Mouse (Mus musculus) CD4-positive helper T cell, adult 2 months (primary cell): ENCODE results near the gene March5.
"Not testable (repeated sequence)": the region's sequence is repeated elsewhere in the genome, so short reads cannot be mapped to it uniquely, and the experiment has no call there.

Experiments
- DNase-seq: peaks from one replicate; pipeline ENCODE4 v3.0.0-alpha.2; 2012; ENCODE audit warnings: low read depth, missing footprints, low spot score

Gene March5

DNA sequence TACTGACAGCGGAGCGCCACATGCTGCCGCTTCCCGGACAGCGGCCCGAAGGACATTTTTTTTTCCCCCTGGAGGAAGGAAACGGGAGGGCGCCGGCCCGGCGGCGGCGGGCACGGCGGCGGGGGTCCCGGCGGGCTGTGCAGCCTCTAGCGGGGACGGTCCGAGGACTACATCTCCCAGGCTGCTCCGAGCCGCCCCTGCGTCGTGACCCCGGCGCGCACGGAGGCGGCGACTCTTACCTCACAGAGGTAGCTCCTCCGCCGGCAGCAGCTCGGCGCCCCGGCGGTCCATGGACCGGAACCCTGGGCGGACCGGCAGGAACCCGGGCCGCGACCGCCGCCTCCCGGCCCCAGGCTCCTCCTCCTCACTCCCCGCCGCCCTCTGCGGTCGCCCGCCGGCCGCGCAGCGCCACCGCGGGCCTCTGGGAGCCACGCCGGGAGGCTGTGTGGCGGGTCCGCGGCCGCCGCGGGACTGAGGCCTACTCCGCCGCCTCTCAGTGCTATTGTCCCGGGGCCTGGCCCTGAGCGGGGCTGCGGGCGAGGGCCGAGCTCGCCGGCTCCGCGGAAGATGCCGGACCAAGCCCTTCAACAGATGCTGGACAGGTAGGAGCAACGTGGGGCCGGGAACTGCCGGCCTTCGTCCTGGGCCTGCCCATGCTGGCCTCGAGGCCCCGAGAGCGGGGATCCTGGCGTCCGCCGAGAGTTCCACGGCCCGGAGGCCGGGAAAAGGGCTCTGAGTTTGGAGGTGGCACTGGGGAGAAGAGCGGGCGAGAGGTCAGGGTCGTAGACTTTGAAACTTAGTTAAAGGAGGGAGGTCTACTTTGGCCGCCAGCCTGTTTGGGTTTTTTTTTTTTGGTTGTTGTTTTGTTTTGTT is at the start of gene March5:
Gene March5 (plus strand): TSS at position 241 of the 873 bp plus-strand sequence.
- peak; percentile 90 for DNase-seq

DNA sequence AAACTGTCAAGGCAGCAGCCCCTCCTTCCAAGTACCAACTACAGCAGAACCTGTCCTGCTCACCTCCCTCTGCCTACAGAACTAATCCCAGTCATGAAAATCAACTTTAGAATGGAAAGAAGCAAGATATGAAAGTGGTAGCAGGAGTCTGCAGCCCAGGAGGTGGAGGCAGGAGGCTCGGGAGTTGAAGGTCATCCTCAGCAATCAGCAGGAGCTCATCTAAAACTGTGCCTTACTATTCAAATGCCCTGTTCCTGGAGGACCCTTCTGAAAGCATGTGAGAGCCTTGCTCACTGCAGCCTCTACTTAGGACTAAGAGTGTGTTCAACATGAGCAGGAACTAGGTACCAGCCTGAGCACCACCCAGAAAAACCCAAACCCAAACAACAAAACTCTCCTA is 35.2 kb upstream of the March5 start:
- DNase-seq = no peak

DNA sequence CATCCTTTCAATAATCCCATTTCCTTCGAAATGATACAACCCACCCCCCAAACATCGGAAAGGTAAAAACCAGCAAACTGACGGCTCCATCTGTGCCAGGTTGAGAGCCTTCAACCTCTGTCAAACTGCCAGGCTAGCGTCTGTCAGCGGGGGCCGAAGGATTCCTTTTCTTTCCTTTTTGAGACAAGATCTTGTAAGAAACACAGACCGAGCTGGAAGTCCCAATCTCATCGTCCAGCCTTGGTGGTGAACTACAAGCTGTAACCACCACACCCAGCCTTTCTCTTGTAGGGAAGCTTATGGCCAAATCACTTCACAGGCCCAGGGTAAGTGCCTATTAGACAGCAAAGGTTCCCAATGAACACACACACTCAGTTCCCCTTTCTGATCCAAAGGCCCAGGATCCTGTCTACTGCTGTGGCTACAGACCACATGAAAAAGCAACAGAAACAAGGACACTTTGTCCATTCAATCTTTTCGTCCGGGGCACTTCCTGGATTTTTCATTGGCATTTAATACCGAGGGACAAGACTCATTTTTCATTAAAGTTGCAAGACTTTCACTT is 34.7 kb upstream of the March5 start:
- no peak for DNase-seq

DNA sequence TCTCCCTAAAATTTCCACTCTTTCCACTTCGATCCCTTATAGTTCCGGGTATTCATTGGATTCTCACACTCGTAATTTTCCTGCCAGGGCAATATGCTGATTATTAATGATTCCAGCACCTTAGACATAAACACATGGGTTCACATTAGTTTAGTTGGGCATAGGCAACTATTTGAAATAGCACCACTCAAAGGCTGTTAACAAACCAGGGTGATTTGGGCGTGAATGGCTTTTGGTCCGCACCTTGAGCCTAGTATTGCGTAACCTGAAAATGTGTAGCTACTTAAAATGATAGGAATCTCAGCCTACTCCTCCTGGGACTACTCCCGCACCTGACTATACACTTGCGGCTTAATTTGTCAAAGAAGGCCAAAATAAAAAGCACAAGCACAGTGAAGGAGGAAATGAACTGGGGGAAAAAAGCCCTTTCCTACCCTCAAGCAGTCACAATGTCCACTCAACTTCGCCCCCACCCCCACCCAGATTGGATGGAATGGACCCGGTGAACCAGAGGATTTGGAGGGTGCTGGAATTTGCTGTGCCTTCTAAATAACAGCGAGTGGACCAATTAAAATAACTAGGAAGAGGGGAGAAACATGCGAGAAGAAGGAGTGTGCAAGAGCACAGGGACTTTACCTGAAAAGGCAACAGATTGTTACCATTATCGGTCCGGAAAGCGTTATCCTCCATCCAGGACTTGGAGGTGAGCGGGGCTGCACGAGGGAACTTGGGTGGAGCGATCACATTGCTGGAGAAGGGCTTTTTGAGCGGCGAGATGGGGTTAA is 33.8 kb upstream of the March5 start:
- no peak for DNase-seq

DNA sequence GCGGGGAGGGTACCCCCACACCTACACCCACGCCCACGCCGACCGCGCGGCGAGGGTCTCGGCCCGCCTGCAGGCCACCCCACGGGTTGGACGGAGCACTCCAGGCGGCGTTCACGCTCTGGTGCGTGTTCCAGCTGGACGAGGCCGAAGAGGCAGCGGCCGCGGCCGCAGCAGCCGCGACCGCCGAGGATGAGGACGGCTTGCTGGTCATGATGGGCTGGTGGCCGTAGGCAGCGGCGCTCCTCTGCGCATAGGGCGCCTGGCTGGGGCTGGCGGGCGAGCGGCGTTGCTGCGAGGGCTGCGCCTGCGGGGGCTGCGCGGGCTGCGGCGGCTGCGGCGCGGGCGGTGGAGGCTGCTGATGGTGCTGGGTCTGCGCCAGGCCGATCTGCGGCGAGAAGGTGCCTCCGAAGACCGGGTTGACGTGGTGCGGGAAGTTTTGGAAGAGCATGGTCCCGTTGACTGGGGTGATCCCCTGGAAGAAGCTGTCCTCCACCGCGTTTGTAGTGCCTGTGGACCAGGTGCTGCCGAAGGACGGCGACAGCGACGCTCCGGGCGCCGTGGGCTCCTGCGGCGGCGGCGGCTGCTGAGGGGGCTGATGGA is 33.1 kb upstream of the March5 start:
- DNase-seq = peak; percentile 34

DNA sequence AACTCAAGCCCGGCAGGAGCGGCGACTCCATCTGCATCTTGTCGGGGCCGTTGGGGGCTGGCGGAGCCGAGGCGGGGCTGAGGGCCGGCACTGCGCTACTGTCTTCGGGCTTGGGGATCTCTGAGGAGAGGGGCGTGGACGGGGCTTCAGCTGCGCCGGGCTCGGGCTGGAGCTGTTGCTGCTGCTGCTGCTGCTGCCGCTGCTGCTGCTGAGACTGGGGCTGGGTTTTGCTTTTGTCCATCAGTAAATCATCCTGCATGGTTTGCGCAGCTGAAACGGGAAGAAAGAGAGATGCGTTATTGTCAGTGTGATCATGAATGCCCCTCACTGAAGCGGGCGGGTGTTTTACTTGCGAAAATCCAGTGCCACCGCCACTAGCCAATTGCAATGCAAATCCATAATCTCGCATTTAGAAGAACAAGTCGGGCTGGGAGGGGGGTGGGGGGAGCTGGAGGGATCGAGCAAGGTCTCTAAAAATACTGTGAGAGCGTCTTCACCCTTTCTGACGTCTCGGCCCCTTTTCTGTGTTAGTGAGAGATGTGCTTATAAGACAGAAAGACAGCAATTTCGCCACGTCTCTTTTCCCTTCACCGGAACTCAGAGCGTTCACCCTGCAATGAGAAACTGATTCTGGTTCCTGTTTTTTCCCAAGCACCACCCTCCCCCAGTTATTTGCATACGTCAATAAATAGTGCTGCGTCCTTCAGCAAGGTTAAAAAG is 32.5 kb upstream of the March5 start:
- DNase-seq = peak; percentile 49

DNA sequence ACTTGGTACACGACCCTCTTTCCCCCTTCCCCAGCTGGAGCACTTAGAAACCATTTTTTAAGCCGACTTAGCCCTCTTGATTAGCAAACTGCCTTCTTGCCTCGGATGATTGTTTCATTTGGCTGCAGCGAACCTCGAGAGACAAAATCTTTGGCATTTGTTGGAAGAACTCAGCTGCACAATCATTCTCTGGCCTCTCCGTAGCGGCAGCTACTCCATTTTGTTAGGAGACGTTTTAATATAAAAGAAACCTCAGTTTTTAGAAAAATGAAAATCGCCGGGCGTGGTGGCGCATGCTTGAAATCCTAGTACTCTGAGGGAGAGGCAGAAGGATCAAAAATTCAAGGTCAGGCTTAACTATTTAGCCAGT is 31.9 kb upstream of the March5 start:
- DNase-seq = no peak

DNA sequence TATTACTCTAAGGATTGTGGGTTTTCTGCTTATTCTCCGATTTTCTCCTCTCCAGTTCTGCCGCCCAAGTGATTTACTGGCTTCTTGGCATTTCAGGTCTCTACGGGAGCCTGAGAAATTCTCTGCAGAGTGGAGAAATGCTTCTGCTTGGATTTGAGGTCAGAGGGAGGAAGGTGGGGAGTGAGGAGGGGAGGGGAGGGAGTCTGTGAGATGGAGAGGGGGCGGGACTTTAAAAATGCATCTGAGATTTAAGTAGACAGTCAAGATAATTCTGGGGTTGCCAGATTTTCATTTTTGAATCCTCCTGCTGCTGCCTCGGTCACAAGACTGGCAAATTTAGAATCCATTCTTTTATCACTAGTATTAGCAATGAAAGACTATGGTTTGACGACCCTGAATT is 31.4 kb upstream of the March5 start:
- DNase-seq = peak; percentile 13

DNA sequence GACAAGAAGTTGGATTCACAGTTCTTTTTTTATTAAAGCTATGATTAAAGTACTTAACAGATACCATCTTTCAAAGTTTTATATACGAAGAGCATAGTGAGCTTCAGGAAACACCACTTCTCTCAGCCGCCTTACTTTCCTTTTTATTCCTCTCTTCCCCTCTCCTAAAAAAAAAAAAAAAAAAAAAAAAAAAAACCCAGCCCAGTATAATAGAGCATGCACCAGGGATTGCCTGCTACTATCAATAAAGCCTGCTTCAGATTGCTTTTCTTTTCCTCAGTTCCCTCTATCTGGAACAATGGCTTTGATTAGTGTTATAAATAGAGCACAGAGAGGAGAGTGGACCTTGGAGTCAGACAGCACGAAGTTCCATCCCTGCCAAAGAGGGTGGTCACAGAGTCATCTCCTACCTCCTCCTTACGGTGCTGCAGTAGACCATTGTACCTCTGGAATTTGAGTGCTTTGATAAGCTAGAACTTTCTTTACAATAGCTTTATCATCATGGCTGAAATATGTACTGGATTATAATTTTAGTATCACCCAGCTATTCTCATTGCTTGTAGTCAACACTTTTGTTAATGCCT is 30.4 kb upstream of the March5 start:
- no peak for DNase-seq

DNA sequence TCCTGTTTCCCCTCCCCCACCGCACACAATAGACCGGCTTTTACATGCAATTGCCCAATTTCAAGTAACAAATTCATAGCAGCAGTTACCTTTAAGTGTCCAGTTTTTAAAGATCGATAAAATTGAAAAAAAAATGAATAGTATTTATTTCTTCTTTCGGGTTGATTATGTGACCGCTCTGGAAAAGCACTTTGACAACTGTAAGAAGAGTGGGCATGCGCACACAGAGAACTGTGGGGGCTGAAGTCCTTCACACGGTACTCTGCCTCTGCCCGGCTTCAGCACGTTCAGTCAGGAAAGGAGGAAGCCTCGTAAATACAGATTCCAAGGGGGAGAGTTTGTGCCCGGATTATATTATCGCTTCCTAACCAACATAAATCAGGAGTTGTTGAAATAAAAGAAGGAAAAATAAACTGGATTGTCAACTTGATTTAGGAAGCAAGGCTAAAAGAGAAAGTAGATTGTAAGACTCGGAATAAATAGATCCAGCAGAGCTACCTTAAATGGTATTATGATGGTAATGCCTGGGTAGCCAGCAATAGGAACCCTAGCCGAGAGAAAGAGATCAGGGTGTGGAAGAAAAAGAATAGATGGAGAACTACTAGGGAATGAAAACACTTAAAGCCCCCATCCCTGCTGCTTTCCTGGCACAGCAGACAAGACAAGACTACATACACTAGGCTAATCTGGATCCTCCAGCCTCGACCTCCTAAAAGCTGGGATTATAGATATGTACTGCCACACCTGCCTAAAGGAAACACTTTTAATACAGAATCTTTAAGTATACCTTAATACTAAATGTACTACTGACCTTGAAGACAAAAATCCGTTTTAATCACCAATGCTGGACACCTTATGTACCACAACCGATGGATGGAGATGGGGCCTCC is 29.3 kb upstream of the March5 start:
- no peak for DNase-seq

DNA sequence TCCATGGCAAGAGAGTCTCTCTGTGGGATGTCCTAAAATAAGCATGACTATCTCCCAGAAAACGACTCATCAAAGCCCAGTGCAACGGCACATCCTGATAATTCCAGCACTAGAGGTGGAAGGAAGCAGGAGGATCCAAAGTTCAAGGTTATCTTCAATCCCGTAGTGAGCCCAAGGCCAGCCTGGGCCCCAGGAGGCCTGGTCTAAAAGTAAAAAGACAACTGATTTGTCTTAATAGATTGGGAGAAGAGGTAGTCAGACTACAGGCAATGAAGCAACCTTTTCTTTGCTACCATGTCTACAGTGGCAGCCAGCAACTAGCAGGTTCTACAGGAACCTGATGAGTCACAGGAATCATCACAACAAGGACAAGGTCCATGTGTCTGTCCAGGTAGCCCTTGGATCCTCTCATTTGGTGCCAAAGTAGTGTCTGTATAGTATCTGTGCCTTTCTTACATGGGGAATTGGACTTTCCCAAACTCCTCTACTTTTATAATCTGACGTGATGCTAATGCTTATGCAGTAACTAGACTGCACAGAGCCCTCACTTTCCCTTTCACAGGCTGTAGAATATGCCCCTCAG is 18.9 kb upstream of the March5 start:
- DNase-seq = no peak

DNA sequence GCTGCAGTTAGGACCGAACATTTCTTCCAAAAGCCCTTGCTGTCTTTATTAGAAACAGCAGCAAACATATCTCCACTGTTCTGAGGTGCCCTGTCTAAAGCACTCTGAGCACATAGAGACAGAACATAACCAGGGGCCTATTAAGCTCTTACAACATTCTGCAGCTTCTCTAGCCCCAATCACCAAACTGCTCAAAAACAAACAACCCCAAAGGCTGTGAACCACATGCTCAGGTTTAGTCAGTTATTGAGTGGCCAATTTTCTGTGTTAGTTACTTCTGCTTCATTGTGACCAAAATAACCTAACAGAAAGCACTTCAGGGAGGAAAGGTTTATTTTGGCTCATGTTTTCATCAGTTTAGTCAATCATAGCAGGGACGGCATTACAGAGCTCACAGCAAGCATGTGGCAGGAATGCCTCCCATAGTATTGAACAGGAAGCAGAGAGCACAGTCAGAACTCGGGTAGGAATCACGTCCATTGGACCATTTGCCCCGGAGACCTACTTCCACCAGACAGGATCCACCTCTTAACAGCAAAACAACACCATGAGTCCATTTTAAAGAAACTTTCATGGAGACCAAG is 14.8 kb upstream of the March5 start:
- no peak for DNase-seq

DNA sequence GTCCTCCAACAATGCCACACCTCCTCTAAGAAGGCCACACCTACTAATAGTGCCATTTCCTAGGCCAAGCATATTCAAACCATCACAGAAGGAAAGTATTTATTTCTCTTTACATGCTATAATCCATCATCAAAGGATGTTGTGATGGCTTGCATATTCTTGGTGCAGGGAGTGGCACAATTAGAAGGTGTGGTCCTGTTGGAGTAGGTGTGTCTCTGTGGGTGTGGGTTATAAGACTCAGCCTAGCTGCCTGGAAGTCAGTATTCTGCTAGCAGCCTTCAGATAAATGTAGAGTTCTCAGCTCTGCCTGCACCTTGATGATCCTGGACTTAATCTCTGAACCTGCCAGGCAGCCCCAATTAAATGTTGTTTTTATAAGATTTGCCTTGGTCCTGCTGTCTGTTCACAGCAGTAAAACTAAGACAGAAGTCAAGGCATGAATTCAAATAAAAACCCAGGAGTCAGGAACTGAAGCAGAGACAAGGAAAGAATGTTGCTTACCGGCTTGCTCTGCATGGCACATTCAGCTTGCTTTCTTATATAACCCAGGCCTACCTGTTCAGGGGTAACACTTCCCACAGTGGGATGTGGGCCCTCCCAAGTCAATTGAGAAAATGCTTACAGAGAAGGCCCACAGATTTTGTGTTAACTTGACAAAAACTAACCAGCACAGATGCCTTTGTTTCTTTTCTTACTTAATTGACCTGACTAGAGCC is 9.0 kb upstream of the March5 start:
- DNase-seq = no peak

DNA sequence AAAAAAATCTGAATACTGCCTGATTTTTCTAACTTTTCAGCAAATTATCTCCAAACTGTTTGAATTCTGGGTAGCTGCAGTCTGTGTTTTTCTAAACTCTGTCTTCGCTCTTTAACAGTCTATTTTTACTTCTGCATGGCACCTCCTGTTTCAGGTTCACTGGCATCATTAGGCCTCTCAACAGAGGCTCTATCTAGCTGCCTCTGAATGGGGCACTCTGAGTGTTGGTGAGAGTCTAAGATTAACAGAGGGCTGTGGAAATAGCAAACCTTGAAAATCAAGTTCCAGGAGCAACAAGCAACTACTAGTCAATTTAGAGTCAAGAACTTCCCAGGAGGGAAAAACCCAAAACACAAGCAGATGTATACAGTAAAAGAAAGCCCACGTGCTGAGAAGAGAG is 7.5 kb upstream of the March5 start:
- DNase-seq = no peak

DNA sequence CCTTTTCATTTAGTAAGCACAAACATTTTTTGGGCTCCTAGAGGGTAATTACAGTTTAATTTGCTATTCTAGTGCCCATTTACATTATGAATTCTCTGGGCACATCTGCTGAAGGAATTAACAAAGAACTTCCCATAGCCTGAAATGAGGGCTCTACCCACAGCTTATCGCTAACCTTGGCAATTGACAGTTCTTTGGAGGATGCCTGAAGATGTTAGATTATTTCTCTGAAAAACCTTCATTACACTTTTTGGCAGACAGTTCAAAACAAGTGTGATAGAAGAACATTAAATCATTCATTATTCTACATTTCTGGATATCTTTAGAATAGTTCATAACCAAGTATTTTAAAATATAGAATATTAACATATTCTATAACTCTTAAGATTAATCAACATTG is 4.0 kb upstream of the March5 start:
- no peak for DNase-seq

DNA sequence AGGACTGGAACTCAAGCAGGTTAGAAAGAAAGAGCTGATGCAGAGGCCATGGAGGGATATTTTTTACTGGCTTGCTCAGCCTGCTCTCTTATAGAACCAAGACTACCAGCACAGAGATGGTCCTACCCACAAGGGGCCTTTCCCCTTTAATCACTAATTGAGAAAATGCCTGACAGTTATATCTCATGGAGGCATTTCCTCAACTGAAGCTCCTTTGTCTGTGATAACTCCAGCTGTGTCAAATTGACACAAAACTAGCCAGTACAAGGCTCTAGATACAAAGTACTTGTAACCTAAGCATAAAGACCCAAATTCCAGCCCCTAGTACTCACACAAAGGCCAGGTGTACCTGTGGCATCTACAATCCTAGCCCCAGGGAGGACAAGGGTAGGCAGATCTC is 2.2 kb upstream of the March5 start:
- DNase-seq = not testable (repeated sequence)

DNA sequence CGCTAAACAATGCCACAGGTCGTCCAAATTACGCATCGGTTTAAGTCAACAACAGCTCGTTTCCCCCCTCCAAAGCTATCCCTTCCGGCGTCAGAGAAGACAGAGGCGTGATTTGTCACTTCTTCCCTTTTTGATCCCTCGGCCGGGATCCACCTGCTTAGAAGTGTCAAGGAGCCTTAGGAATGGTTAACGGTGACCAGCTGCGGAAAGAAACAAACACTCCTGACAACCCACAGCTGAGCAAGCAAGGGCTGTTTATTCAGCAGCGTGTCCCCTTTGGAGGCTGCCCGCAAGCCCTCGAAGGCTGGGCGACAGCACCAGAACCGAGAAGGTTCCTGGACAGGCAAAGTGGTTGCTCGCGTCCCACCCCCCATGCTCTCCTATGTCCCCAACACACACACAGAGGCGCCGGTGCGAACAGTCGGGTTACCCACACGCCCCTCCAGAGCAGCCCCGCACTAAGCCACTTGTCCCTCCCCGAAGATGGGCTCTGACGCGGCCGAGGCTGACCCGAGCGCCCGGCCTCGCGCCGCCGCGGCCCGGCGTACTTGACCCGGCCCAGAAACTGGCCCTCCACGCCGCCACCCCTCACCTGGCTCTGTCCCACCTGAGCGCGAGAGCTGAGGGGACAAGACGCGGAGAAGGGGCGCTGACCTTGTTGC is 571 bp upstream of the March5 start:
- DNase-seq = peak; percentile 48

DNA sequence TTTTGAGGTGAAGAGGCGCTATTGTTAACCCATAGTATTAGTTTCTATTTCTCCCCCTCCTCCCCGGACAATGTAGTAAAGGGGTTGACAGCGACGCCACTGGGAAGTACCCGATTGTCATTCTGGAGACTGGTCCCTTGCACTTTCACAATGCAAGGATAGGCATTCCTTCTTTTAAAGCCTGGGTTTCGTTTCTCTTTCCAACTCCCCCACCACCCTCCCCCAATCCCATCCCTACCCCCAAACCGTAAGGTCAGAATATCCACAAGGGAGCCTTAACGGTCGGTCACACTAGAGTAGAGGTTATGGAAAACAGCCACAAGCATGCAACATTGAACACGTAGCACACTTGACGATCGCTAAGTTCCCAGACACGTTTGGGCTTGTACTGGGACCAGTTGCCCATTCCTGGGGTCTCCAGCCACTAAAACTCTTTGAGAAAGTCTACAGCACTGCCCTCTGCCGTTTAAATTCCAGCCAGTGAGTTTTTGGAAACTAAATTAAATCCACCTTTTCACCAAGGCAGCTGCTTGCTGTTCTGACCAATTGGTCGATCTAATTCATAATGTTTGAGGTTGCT is 923 bp downstream of the March5 start, which contains the start of gene Cpeb3:
Gene Cpeb3 (minus strand): TSS at position 426 of the 580 bp plus-strand sequence.
- DNase-seq = peak; percentile 55
